Comparison of ENCODE assay signal across 34 mouse cellular contexts in the genomic region with DNA sequence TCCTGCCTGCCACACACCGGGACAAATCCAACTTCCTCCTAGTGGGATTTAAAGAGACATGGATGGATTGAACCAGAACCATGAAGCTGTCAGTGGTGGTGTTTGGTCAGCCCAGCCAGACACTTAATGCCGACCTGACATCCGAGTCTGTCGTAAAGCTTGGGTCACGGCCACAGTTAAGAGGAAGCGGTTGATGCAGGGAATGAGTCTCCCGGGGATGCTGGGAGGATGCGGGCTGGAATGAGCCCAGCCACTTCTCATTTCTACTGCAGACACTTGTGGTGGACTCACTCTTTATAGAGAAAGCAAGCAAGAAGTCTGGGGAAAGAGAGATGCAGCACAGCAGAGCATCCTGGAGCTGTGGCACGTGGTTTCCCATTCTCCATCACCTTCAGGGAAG. TPM values are rescaled to one million over a fixed set of nuclear protein-coding genes. Genes with fewer than 3 reads are reported as not detected.
DNase-seq lines count a peak whose midpoint lies in the region; ATAC-seq and TF ChIP-seq lines count a peak whose summit lies in the region.
"Had no signal": no experiment of that assay in that cellular context is flagged by ENCODE, and none has a peak within 500 bp of the region (broad histone marks: within the 10 kb centered on the region; RNA-seq: fewer than 3 reads in every experiment).

No protein-coding gene starts in this region.

- TF ChIP-seq POLR2A in limb, embryonic 14.5 days (IDR thresholded peaks at IDR 0.05; ENCODE audit: borderline replicate concordance, extremely low read depth, insufficient read depth, insufficient read length) = no peak

- H3K4me2 ChIP-seq in limb, embryonic 14.5 days (replicated peaks; ENCODE audit: low read depth, low read length, severe bottlenecking) = no peak overlapping the region
- H3K4me2 ChIP-seq: embryonic facial prominence, embryonic 15.5 days; heart, embryonic 11.5 days; neural tube, embryonic 13.5 days; stomach, embryonic 15.5 days had no signal

- H3K27me3 ChIP-seq in limb, embryonic 14.5 days (ENCODE audit: control insufficient read depth, insufficient read depth, low read length) = no peaks in the 10 kb centered on the region; the same call in 1 of the 2 replicates
- H3K27me3 ChIP-seq in limb, embryonic 10.5 days (ENCODE audit: low read depth, poor library complexity, severe bottlenecking) = 0 out of 2 replicates have a peak, but pooled peaks cover 6% of the 10 kb centered on the region
- H3K27me3 ChIP-seq: embryonic facial prominence, embryonic 15.5 days; neural tube, embryonic 13.5 days; stomach, embryonic 15.5 days had no signal

- intact Hi-C loops in gastrocnemius, postnatal 14 days (cut with DNase I; ENCODE audit: low total_unique reads) = loop anchor here (2.0 to 5.0 kb wide), 3 partner anchors 43 to 158 kb away; no protein-coding TSS in a partner anchor

- H3K9me3 ChIP-seq in limb, embryonic 14.5 days (ENCODE audit: control insufficient read depth, low read length) = no peaks in the 10 kb centered on the region
- H3K9me3 ChIP-seq in limb, embryonic 10.5 days (replicated peaks) = no peaks in the 10 kb centered on the region
- H3K9me3 ChIP-seq: embryonic facial prominence, embryonic 15.5 days; midbrain, embryonic 10.5 days; neural tube, embryonic 13.5 days; stomach, embryonic 15.5 days had no signal

- no peaks in the 10 kb centered on the region for H3K36me3 ChIP-seq in limb, embryonic 14.5 days (ENCODE audit: control insufficient read depth, insufficient read depth, low read length)
- H3K36me3 ChIP-seq in limb, embryonic 10.5 days = no peaks in the 10 kb centered on the region
- H3K36me3 ChIP-seq: embryonic facial prominence, embryonic 15.5 days; G1E; midbrain, embryonic 10.5 days; neural tube, embryonic 13.5 days; stomach, embryonic 15.5 days had no signal

- no peak overlapping the region for H3K4me3 ChIP-seq in limb, embryonic 14.5 days (replicated peaks; ENCODE audit: low read length)
- no peak overlapping the region for H3K4me3 ChIP-seq in limb, embryonic 10.5 days
- H3K4me3 ChIP-seq: embryonic facial prominence, embryonic 15.5 days; left cerebral cortex, adult 2 months; midbrain, embryonic 10.5 days; myocyte; neural tube, embryonic 13.5 days; stomach, embryonic 15.5 days had no signal

- H3K9ac ChIP-seq in limb, embryonic 14.5 days (ENCODE audit: low read depth, low read length, severe bottlenecking) = no peak overlapping the region
- H3K9ac ChIP-seq: embryonic facial prominence, embryonic 15.5 days; neural tube, embryonic 13.5 days; stomach, embryonic 15.5 days had no signal

- H3K4me1 ChIP-seq in limb, embryonic 14.5 days (ENCODE audit: control insufficient read depth, insufficient read depth, low read length) = no peaks in the 10 kb centered on the region
- H3K4me1 ChIP-seq in limb, embryonic 10.5 days = peaks cover 4% of the 10 kb centered on the region; the same call in 1 of the 2 replicates
- H3K4me1 ChIP-seq: embryonic facial prominence, embryonic 15.5 days; stomach, embryonic 15.5 days had no signal

- ATAC-seq in limb, embryonic 14.5 days (ENCODE audit: low FRiP score, low read depth) = no peak
- no peak for ATAC-seq in frontal cortex, adult (ENCODE audit: low TSS enrichment)
- ATAC-seq: forebrain, embryonic 14.5 days; hindbrain, postnatal 0 days; intestine, embryonic 16.5 days had no signal

- DNase-seq in gastrocnemius, postnatal 14 days = peak; percentile 34
- no peak for DNase-seq in gastrocnemius, adult 18-20 months (ENCODE audit: low spot score)
- DNase-seq in limb, embryonic 14.5 days (ENCODE audit: low spot score) = peak; percentile 9
- DNase-seq in limb, embryonic 10.5 days (ENCODE audit: low spot score) = no peak
- DNase-seq in kidney, postnatal 14 days = peak; percentile 73
- DNase-seq in Muller cell, postnatal 12 days (ENCODE audit: inconsistent ontology term) = no peak
- DNase-seq: adrenal gland, adult 2 months; B cell, adult 2 months; cerebellum, adult 11 months; cerebellum, adult 9-11 months; gastrocnemius, postnatal 25 days; left cerebral cortex, postnatal 4 days; lung, postnatal 4 days; right cerebral cortex, postnatal 4 days; thymus, adult 18-20 months; thymus, postnatal 4 days had no signal

- WGBS in limb, embryonic 14.5 days = 36% methylated on average over 9 of the region's 9 CpGs
- WGBS in limb, embryonic 10.5 days = 49% methylated on average over 9 of the region's 9 CpGs

- no peak overlapping the region for H3K27ac ChIP-seq in limb, embryonic 14.5 days (replicated peaks; ENCODE audit: low read depth, low read length)
- H3K27ac ChIP-seq in limb, embryonic 10.5 days = no peak overlapping the region
- H3K27ac ChIP-seq: embryonic facial prominence, embryonic 15.5 days; hindbrain, postnatal 0 days; left cerebral cortex, adult 2 months; neural tube, embryonic 13.5 days; stomach, embryonic 15.5 days had no signal

RNA-seq across cellular contexts. Expression of a gene that starts 10.3 kb away (rescaled TPM):
- total RNA-seq in gastrocnemius, postnatal 14 days (2021) = not detected
- total RNA-seq in gastrocnemius, adult 18-20 months (2021) = not detected
- polyA plus RNA-seq in limb, embryonic 14.5 days (2012; rRNA removed) = 0.16 and 0.31 TPM in 2 replicates
- 0.14 TPM in 1 of 2 replicates, not detected in the other for polyA plus RNA-seq in limb, embryonic 14.5 days (2014; fragmentation: Nextera tagmentation; extraction: Ambion mirVana)
- polyA plus RNA-seq in limb, embryonic 10.5 days (2016; fragmentation: Nextera tagmentation; extraction: Ambion mirVana) = not detected in 2 replicates
- total RNA-seq: adrenal gland, adult 2 months; adrenal gland, postnatal 4 days; CH12.LX; gastrocnemius, postnatal 25 days; liver, adult 2 months had no signal
- polyA plus RNA-seq: embryonic facial prominence, embryonic 15.5 days; G1E; heart, embryonic 11.5 days; heart, postnatal 0 days; intestine, embryonic 16.5 days; liver, adult 2 months; liver, embryonic 16.5 days; lung, embryonic 16.5 days; myocyte; stomach, embryonic 15.5 days had no signal

RNA-seq across cellular contexts. Expression of a gene that starts 55.3 kb away (rescaled TPM):
- total RNA-seq in gastrocnemius, postnatal 14 days (2021) = 100 to 1,000 TPM; 113 to 172 TPM
- total RNA-seq in gastrocnemius, adult 18-20 months (2021) = 100 to 1,000 TPM; 852 to 871 TPM
- polyA plus RNA-seq in limb, embryonic 14.5 days (2012; rRNA removed) = 13.8 and 18.2 TPM in 2 replicates
- polyA plus RNA-seq in limb, embryonic 14.5 days (2014; fragmentation: Nextera tagmentation; extraction: Ambion mirVana) = 7.4 and 11.7 TPM in 2 replicates
- 0.29 and 0.61 TPM in 2 replicates for polyA plus RNA-seq in limb, embryonic 10.5 days (2016; fragmentation: Nextera tagmentation; extraction: Ambion mirVana)
- polyA plus RNA-seq: G1E had no signal

RNA-seq across cellular contexts. Expression of a gene that starts 58.5 kb away (rescaled TPM):
- 10 to 100 TPM in 1 of 2 experiments, 1 to 10 TPM in 1; 2.3 to 14.0 TPM for total RNA-seq in gastrocnemius, postnatal 14 days (2021)
- total RNA-seq in gastrocnemius, adult 18-20 months (2021) = 10 to 100 TPM in 1 of 2 experiments, 1 to 10 TPM in 1; 9.9 to 29.8 TPM
- polyA plus RNA-seq in limb, embryonic 14.5 days (2012; rRNA removed) = 1.5 and 1.6 TPM in 2 replicates
- 0.48 and 0.53 TPM in 2 replicates for polyA plus RNA-seq in limb, embryonic 14.5 days (2014; fragmentation: Nextera tagmentation; extraction: Ambion mirVana)
- polyA plus RNA-seq in limb, embryonic 10.5 days (2016; fragmentation: Nextera tagmentation; extraction: Ambion mirVana) = not detected in 2 replicates
- total RNA-seq: CH12.LX; G1E; liver, adult 2 months had no signal
- polyA plus RNA-seq: G1E; heart, postnatal 0 days; liver, adult 2 months; liver, embryonic 16.5 days; myocyte had no signal

Comparison
In these comparisons a context has a peak if more than half of its experiments do, and no peak if none do; other contexts are left out.
1. DNase-seq: peak in gastrocnemius, postnatal 14 days (single experiment), limb, embryonic 14.5 days (single experiment) and kidney, postnatal 14 days (single experiment); none in gastrocnemius, adult 18-20 months (single experiment), limb, embryonic 10.5 days (single experiment) and Muller cell, postnatal 12 days (single experiment).
2. RNA of a gene that starts 55.3 kb away (total RNA-seq): 852 to 871 TPM in gastrocnemius, adult 18-20 months; 113 to 172 TPM in gastrocnemius, postnatal 14 days; every median in the first group is over 4 times any median in the second.